Mouse (Mus musculus) thymus, adult 2 months (tissue): Measurements from ENCODE around the gene Pnpo.

Source experiments
- CTCF ChIP-seq: fragments of 200-500 bp; IDR thresholded peaks from 2 replicates; pipeline ENCODE4 v1.5.1; 2012; ENCODE audit warnings: mild to moderate bottlenecking, control low read depth, low read length, moderate library complexity, borderline replicate concordance; ENCODE audit not compliant: control insufficient read depth, poor library complexity, insufficient read depth; ENCODE audit errors: extremely low read depth
- POLR2A ChIP-seq: fragments of 200-500 bp; IDR thresholded peaks from 2 replicates; pipeline ENCODE4 v1.6.1; 2012; ENCODE audit warnings: mild to moderate bottlenecking, low read length, control low read depth, moderate library complexity; ENCODE audit not compliant: control insufficient read depth, poor library complexity, insufficient read depth; ENCODE audit errors: extremely low read depth

DNA sequence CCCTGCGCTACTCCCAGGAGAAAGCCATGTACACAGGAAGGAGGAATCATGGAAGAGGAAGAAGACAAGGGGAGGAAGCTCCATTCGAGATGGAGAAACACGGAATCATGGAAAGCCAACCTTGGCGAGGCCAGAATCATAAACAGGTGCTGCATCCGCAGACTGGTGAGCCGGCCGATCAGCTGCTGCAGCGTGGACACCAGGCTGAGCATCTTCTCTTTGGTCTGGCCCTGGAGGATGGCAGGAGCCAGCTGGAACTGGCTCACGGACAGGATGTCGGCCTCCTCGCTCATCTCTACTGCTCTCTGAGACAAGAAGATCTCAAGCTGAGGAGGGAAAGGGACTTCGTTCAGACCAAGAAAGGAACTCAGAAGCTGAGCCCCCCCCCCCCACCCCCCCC is 35.2 kb downstream of the Pnpo start:
- no peak for TF ChIP-seq CTCF
- TF ChIP-seq POLR2A: no peak
